Mouse (Mus musculus) liver, embryonic 14.5 days (tissue): Measurements from ENCODE around the gene Vmn2r12.
A peak's percentile ranks its signal among the peaks of the same experiment; 100 is the strongest.
"Not testable (repeated sequence)": the region's sequence is repeated elsewhere in the genome, so short reads cannot be mapped to it uniquely, and the experiment has no call there.

Experiments
- CTCF ChIP-seq: IDR thresholded peaks from 2 replicates; pipeline ENCODE4 v1.5.1; 2016; ENCODE audit warnings: antibody characterized with exemption, low read depth, control low read depth
- EP300 ChIP-seq: IDR thresholded peaks from 2 replicates; pipeline ENCODE4 v1.6.1; 2016; ENCODE audit warnings: antibody characterized with exemption, low read depth

GRCm38 (mm10) chr5:109072016-109072415 lies 25.7 kb downstream of the Vmn2r12 start:
- peak; percentile 26; the same call in 1 of the 2 replicates for TF ChIP-seq CTCF
- not testable (repeated sequence) for TF ChIP-seq EP300
